Mouse (Mus musculus): ENCODE data around the gene Utp4.

DNA sequence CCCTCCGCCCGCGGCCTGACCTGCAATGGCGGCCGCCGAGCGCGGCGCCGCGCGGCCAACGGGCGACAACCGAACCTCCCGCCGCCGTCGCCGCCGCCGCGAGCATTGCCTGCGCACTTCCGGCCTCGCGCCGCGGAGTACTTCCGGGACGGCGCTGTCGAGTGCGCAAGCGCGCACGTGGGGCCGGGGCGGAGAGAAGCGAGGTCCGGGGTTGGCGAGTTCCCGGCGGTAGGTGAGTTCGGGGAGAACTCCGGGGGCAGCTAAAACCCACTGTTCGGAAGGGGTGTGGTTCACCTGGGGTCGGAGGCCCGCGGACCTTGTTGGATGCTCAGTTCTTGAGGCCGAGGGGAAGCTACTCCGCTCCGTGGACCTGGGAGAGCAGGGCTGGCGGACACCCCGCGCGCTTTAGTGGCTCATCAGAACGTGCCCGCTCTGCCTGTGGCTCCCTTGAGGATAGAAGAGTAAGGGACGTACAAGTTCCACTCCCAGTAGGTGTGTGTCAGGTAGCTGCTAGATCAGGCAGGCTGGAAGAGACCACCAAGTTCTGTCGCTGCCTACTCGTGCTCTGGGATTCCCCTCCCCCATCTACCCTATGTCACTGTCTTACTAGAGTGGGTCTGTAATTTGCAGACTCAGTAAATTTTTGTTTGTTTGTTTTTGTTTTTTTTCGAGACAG lies at the start of gene Utp4:
- TF ChIP-seq CTCF (conservative IDR thresholded peaks at IDR 0.05; ENCODE audit: low read length): no peak
- TF ChIP-seq NANOG (IDR thresholded peaks at IDR 0.05; ENCODE audit: borderline replicate concordance, low read length): no peak
- no peak for TF ChIP-seq POU5F1 (IDR thresholded peaks at IDR 0.05; ENCODE audit: borderline replicate concordance, low read length)

All from E14TG2a.4 (cell line).